Mouse (Mus musculus) bone marrow macrophage, adult 2 months (primary cell): Measurements from ENCODE around the gene Gm20388. TPM values are rescaled to one million over a fixed set of nuclear protein-coding genes. Genes with fewer than 3 reads are reported as not detected.

ENCODE experiments used
- H3K27ac ChIP-seq: 2 replicates; pipeline ENCODE4 v1.5.1; 2012; ENCODE audit warnings: low read depth, low read length; ENCODE audit not compliant: insufficient read depth
- H3K4me1 ChIP-seq: 2 replicates; pipeline ENCODE4 v1.6.1; 2012; ENCODE audit warnings: low read length; ENCODE audit not compliant: control insufficient read depth, insufficient read depth
- H3K4me3 ChIP-seq: 2 replicates; pipeline ENCODE4 v1.5.1; 2012; ENCODE audit warnings: mild to moderate bottlenecking, low read length, moderate library complexity; ENCODE audit not compliant: insufficient read depth
- CTCF ChIP-seq: IDR thresholded peaks from 2 replicates; pipeline ENCODE4 v1.5.1; 2012; ENCODE audit warnings: low read depth, mild to moderate bottlenecking, low read length, moderate library complexity
- POLR2A ChIP-seq: IDR thresholded peaks from 2 replicates; pipeline ENCODE4 v1.6.1; 2012; ENCODE audit warnings: mild to moderate bottlenecking, low read depth, low read length, borderline replicate concordance
- polyA plus RNA-seq: library from polyadenylated mRNA; stranded (reverse); fragments of >200 nt; gene quantifications from 2 replicates; pipeline ENCODE4 v1.2.4, GENCODE M21; 2012; ENCODE audit not compliant: missing spikeins, insufficient read depth, insufficient read length

The Gm20388 gene
- polyA plus RNA-seq, 1 experiment: 32.7 TPM

GRCm38 (mm10) chr8:120510863-120511457 lies 600.3 kb downstream of the Gm20388 start:
- H3K27ac ChIP-seq: peak overlapping the region; percentile 16; the same call in 1 of the 2 replicates
- no peak overlapping the region for H3K4me3 ChIP-seq
- H3K4me1 ChIP-seq: peaks cover 22% of the 10 kb centered on the region
- no peak for TF ChIP-seq POLR2A
- no peak for TF ChIP-seq CTCF

GRCm38 (mm10) chr8:120511737-120512136 lies 601.1 kb downstream of the Gm20388 start:
- peaks cover 22% of the 10 kb centered on the region for H3K4me1 ChIP-seq
- TF ChIP-seq POLR2A (no peak), CTCF (no peak)
- no peak overlapping the region for H3K4me3 ChIP-seq
- H3K27ac ChIP-seq: no peak overlapping the region

DNA sequence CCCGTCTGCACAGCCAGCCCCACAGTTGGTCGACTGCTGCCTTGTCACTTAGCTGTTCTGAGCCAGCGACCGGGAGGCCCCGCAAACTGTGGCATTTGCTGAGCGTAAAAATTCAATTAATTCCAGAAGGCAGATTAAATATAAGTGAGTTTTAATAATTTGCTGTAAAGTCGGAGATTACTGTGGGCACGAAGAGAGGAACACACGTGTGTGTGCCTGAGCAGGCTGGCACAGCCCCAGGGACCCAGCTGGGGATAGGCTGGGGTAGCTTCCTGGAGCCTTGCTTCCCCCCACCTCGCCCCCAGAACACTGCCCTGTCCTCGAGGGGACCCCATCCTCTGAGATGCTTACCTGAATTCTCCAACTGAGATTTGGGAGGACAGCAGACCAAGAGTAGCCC lies 601.7 kb downstream of the Gm20388 start:
- Histone ChIP-seq H3K4me3 (no peak overlapping the region), H3K4me1 (peaks cover 22% of the 10 kb centered on the region), H3K27ac (no peak overlapping the region)
- no peak for TF ChIP-seq CTCF
- TF ChIP-seq POLR2A: no peak

DNA sequence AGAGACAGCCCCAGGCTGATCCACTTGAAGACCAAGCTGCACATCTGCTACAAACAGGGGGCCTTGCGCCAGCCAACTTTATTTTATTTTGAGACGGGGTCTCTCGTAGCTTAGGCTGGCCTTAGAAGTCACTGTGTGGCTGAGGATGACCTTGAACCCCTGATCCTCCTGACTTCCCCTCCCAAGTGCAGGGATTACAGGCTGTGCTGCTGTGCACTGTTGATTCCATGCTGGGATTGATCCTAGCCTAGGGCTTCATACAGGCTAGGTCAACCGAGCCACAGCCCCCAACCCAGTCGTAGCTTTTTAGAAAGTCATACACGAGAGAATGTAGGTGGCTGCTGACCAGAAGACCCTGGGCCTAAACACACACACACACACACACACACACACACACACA lies 602.5 kb downstream of the Gm20388 start:
- no peak for TF ChIP-seq CTCF
- H3K4me3 ChIP-seq: no peak overlapping the region
- H3K4me1 ChIP-seq: peaks cover 22% of the 10 kb centered on the region
- no peak overlapping the region for H3K27ac ChIP-seq

DNA sequence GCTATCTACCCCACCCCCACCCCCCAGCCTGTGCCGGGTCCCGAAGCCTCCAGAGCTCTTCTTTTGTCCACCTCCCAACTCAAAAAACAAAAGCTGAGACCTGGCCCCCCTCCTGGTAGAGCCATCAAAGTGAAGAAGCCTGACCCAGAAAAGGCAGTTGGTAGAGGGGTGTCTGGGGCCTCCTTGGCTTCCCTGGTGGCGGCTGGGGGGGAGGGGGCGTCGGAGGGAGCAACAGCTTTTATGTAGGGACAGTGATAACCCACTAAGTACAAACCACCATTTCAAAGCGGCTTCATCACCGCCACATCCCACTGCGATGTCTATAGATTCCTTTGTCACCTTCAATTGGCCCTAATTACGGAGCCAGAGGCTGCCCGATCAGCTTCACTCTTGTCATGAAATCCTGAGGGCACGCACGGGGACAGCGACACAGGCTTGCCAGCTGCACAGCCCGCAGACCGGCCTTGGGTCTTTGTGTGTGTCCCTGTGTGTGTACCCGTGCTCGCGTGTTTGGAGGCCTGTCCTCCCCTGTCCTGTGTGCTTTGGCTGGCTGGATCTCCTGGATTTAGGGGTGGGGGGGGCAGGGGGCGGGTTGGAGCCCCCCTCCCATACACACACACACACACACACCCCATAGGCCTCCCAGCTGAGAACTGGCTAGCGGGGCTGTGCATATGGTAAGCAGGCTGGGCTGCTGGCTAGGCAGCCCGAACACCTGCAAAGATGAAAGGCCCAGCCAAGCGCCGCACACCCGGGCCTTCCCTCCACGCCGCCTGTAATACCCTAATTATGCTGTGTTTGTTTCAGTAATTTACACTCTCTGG lies 603.2 kb downstream of the Gm20388 start:
- H3K4me1 ChIP-seq: peaks cover 19% of the 10 kb centered on the region

DNA sequence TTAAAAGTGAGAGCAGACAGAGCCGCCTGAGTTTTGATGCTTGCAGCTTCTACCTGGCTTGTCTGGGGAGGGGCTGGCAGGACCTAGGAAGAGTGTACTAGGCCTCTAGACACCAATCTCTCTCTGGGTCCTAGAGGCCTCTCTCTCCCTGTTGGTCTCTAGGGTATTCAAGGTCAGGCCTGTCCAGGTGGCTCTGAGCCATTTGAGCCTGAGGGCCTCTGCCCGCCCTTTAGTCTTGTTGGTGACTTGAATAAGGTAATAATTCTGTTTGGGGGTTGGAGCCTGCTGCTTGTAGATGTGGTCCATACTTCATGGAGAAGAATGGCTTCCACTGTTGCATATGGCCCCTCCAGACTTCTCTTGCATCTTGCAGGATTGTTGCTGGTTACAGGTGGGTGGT lies 604.6 kb downstream of the Gm20388 start:
- no peak overlapping the region for H3K4me3 ChIP-seq
- TF ChIP-seq CTCF (no peak), POLR2A (no peak)
- peaks cover 8% of the 10 kb centered on the region for H3K4me1 ChIP-seq
- H3K27ac ChIP-seq: no peak overlapping the region

More for the DNA sequence above, 603.2 kb downstream of the Gm20388 start:
- TF ChIP-seq POLR2A (no peak), CTCF (no peak)
- Histone ChIP-seq H3K27ac (no peak overlapping the region), H3K4me3 (no peak overlapping the region)

- no peak overlapping the region for H3K27ac ChIP-seq
- H3K4me1 ChIP-seq: peaks cover 5% of the 10 kb centered on the region
- TF ChIP-seq POLR2A (no peak), CTCF (no peak)
- H3K4me3 ChIP-seq: no peak overlapping the region
Measured at GRCm38 (mm10) chr8:120515650-120516049, 605.0 kb downstream of the Gm20388 start.

DNA sequence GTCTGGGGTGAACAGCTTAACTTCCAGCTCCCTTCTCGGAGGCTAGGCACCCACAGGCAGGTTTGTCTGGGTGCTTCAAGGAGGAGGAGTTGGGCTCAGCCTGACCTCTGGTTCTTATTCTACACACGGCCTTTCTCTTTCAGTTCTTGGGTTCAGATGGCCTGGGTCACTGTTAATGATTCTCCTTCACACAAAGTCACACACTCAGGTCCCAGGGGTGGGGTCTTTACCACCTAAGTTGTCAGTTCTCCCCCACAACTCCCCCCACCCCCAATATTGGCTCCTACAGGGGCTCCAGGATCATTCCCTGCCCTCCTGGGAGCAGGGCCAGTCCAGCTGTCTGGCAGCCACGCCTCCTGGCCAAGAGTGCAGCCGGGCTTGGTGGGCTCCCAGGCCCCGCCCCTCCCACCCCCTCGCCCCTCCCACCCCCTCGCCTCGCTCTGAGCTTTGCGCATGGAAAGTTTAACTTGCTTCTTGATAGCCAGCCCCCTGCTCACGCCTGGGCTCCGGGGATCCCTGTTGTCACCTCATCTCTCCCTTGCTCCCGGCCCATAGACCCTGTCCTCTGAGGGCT lies 605.6 kb downstream of the Gm20388 start:
- Histone ChIP-seq H3K4me3 (no peak overlapping the region), H3K4me1 (no peaks in the 10 kb centered on the region; the same call in 1 of the 2 replicates), H3K27ac (no peak overlapping the region)
- TF ChIP-seq POLR2A (no peak), CTCF (no peak)

DNA sequence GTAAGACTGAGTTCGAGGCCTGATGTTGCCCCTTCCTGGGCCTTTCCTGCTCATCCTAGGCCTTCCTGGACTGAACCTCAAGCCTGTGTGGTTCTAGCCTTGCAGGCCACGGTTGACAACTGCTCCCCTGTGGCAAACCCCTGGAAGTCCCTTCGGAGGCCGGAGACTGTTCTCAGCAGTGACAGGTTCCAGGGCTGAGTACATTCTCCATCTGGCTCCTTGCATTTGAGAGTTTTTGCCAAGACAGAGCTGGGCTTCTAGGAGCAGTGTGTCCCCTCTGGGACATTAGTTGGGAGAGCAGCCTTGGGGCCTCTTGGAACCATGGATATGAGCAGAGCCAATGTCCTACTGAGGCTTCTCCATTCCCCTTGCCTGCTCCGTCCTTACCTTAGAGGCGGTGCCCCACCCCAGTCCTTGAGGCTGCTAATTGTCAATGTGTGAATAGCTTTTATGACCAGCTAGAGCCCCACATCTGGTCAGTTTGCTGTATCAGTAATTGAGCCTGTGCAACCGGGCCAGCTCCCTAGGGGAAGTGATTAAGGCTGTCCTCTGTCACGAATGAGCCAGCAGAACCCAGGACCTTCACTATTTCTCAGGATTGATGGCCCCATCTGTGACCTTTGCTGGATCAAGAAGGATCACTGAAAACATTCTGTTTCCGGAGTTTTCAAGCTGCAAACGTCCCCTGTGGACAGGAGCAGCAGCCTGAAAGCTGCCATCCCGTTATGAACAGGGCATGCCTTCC lies 607.2 kb downstream of the Gm20388 start:
- no peaks in the 10 kb centered on the region for H3K4me1 ChIP-seq
- TF ChIP-seq POLR2A: no peak
- TF ChIP-seq CTCF: no peak
- H3K27ac ChIP-seq: no peak overlapping the region
- H3K4me3 ChIP-seq: no peak overlapping the region
